Comparison of ENCODE assay signal across 19 mouse cellular contexts in the genomic region with DNA sequence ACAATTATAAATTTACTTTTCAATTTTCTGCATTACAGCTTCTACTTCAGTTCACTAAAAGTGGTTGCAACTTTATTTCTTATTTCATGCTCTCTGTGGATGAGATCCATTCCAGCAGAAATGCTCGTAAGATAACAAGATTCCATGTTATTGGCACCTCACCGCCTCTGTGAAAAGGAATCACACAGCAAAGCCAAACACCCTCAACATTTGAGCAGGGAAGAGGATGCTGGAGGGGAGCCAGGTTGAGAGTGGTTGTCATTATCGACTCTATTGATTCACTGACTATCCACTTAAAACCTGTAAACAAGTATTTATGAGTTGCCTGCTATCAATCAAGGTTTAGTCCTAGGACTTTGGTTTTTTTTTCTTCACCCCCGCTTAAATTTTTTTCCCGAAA.
DNase-seq lines count a peak whose midpoint lies in the region; ATAC-seq and TF ChIP-seq lines count a peak whose summit lies in the region.
"Had no signal": no experiment of that assay in that cellular context is flagged by ENCODE, and none has a peak within 500 bp of the region (broad histone marks: within the 10 kb centered on the region; RNA-seq: fewer than 3 reads in every experiment).

No protein-coding gene starts in this region.

- no peak overlapping the region for H3K27ac ChIP-seq in forebrain, embryonic 14.5 days (ENCODE audit: low read depth, low read length)
- no peak overlapping the region for H3K27ac ChIP-seq in forebrain, embryonic 15.5 days (replicated peaks)
- H3K27ac ChIP-seq: embryonic facial prominence, embryonic 13.5 days; embryonic facial prominence, embryonic 15.5 days; forebrain, embryonic 10.5 days; forebrain, embryonic 12.5 days had no signal

- H3K36me3 ChIP-seq in forebrain, embryonic 14.5 days (ENCODE audit: control insufficient read depth, insufficient read depth, low read length), result no peaks in the 10 kb centered on the region
- no peaks in the 10 kb centered on the region for H3K36me3 ChIP-seq in forebrain, embryonic 15.5 days
- H3K36me3 ChIP-seq: embryonic facial prominence, embryonic 13.5 days; embryonic facial prominence, embryonic 15.5 days; forebrain, embryonic 10.5 days; forebrain, embryonic 12.5 days had no signal

- no peak overlapping the region for H3K4me3 ChIP-seq in forebrain, embryonic 14.5 days (ENCODE audit: low read depth, low read length)
- H3K4me3 ChIP-seq in forebrain, embryonic 15.5 days, result no peak overlapping the region
- H3K4me3 ChIP-seq: embryonic facial prominence, embryonic 13.5 days; embryonic facial prominence, embryonic 15.5 days; erythroblast, embryonic 14.5 days; forebrain, embryonic 10.5 days; forebrain, embryonic 12.5 days had no signal

- DNase-seq in forebrain, embryonic 14.5 days (ENCODE audit: low spot score), result peak; percentile 56
- peak; percentile 10 for DNase-seq in brain, adult 2 months (ENCODE audit: low read depth, low spot score)
- peak; percentile 65 for DNase-seq in brain, embryonic 14.5 days (ENCODE audit: low read depth)
- no peak for DNase-seq in frontal cortex, postnatal 10 days (ENCODE audit: low spot score in 2 of 2)
- DNase-seq: adrenal gland, adult 2 months; adrenal gland, postnatal 10 days; adrenal gland, postnatal 25 days; cerebellum, adult 11-12 months; cerebellum, adult 2 months; cerebellum, adult 9-10 months; cerebellum, postnatal 36 days; embryo, embryonic 11 days had no signal

- 74% methylated on average over 5 of the region's 5 CpGs for WGBS in forebrain, embryonic 14.5 days
- WGBS in forebrain, embryonic 15.5 days, result 63% methylated on average over 5 of the region's 5 CpGs

- no peak overlapping the region for H3K4me2 ChIP-seq in forebrain, embryonic 14.5 days (ENCODE audit: low read length)
- H3K4me2 ChIP-seq in forebrain, embryonic 15.5 days (replicated peaks), result no peak overlapping the region
- H3K4me2 ChIP-seq: embryonic facial prominence, embryonic 13.5 days; embryonic facial prominence, embryonic 15.5 days; forebrain, embryonic 12.5 days had no signal

- H3K4me1 ChIP-seq in forebrain, embryonic 14.5 days (ENCODE audit: control insufficient read depth, insufficient read depth, low read length), result no peaks in the 10 kb centered on the region
- H3K4me1 ChIP-seq in forebrain, embryonic 15.5 days, result no peaks in the 10 kb centered on the region
- H3K4me1 ChIP-seq: embryonic facial prominence, embryonic 13.5 days; embryonic facial prominence, embryonic 15.5 days; forebrain, embryonic 10.5 days; forebrain, embryonic 12.5 days had no signal

- H3K9ac ChIP-seq in forebrain, embryonic 14.5 days (ENCODE audit: low read length), result no peak overlapping the region
- no peak overlapping the region for H3K9ac ChIP-seq in forebrain, embryonic 15.5 days (replicated peaks)
- H3K9ac ChIP-seq: embryonic facial prominence, embryonic 13.5 days; embryonic facial prominence, embryonic 15.5 days; forebrain, embryonic 12.5 days had no signal

- no peaks in the 10 kb centered on the region for H3K27me3 ChIP-seq in forebrain, embryonic 14.5 days (replicated peaks; ENCODE audit: control insufficient read depth, insufficient read depth, low read length)
- H3K27me3 ChIP-seq in forebrain, embryonic 15.5 days, result no peaks in the 10 kb centered on the region
- H3K27me3 ChIP-seq: embryonic facial prominence, embryonic 13.5 days; embryonic facial prominence, embryonic 15.5 days; forebrain, embryonic 12.5 days had no signal

- no peak for ATAC-seq in forebrain, embryonic 14.5 days
- no peak for ATAC-seq in forebrain, embryonic 15.5 days (replicated peaks)
- ATAC-seq: forebrain, embryonic 16.5 days had no signal

- H3K9me3 ChIP-seq in forebrain, embryonic 14.5 days (replicated peaks; ENCODE audit: control insufficient read depth, low read length), result no peaks in the 10 kb centered on the region
- H3K9me3 ChIP-seq in forebrain, embryonic 15.5 days, result no peaks in the 10 kb centered on the region
- H3K9me3 ChIP-seq: embryonic facial prominence, embryonic 13.5 days; embryonic facial prominence, embryonic 15.5 days; forebrain, embryonic 10.5 days; forebrain, embryonic 12.5 days had no signal

- TF ChIP-seq POLR2A in brain, embryonic 14.5 days (IDR thresholded peaks at IDR 0.05; ENCODE audit: borderline replicate concordance, extremely low read depth, insufficient read depth, insufficient read length, poor library complexity, severe bottlenecking), result no peak

- TF ChIP-seq CTCF in brain, embryonic 14.5 days (IDR thresholded peaks at IDR 0.05; ENCODE audit: borderline replicate concordance, extremely low read depth, insufficient read depth, insufficient read length), result no peak

Comparison
In these comparisons a context has a peak if more than half of its experiments do, and no peak if none do; other contexts are left out.
1. DNase-seq: peak in forebrain, embryonic 14.5 days (single experiment), brain, adult 2 months (single experiment) and brain, embryonic 14.5 days (single experiment); none in frontal cortex, postnatal 10 days (0 of 2).